Mouse (Mus musculus) activated CD4-positive, CD25-positive, alpha-beta regulatory T cell, adult 4 months (primary cell): ENCODE measurements around the gene Cnst. TPM values are rescaled to one million over a fixed set of nuclear protein-coding genes. Genes with fewer than 3 reads are reported as not detected.

Experiments
- ATAC-seq: one replicate; pipeline ENCODE4 v1.8.0; 2017
- polyA plus RNA-seq, 2 experiments: library from polyadenylated mRNA; unstranded; fragments of 100-300 nt; shearing (Covaris generic); gene quantifications; one replicate each; pipeline ENCODE4 v1.2.1; 2017

The Cnst gene
- 10 to 100 TPM; 12.3 to 12.5 TPM for polyA plus RNA-seq

GRCm38 (mm10) chr1:179545768-179546550 is at the start of gene Cnst, which contains the start of gene Tfb2m:
Cnst (plus strand) TSS chr1:179546370.
Tfb2m (minus strand) TSS chr1:179546267.
- peak; percentile 93 for ATAC-seq

- ATAC-seq, result no peak
Observed at GRCm38 (mm10) chr1:179499257-179499656, 46.9 kb upstream of the Cnst start.

- no peak for ATAC-seq
Observed at GRCm38 (mm10) chr1:179502565-179502964, 43.6 kb upstream of the Cnst start.

DNA sequence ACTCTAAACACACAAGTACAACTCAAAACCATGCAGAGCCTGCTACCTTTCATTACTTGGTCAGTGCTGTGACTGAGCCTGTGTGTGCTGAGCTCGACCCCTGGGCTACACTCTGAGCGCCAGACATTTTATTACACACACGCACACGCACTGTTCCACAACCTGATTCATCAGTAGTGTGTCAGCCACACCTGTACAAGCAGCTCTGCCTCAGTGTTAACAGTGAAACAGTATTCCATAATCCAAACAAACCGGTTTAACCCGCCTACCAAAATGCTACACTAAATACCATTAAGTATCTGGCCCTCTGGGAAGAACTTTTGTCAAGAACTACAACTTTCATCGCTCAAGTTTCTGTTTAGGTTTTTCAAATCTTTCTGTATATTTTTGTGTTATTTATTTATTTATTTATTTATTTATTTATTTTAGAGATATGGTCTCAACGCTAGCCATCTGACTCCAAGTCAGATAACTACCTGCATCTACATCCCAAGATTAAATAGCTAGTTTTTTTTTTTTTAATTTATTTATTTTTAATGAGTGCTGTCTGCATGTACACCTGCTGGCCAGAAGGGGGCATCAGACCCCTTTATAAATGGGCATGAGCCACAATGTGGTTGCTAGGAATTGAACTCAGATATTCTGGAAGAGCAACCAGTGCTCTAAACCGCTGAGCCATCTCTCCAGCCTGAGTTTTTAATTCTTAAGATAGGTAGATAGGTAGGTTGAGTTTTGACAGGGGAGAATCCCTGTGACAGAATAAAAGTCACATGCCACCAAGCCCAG is 39.4 kb upstream of the Cnst start:
- peak; percentile 82 for ATAC-seq

GRCm38 (mm10) chr1:179510546-179511340 is 35.4 kb upstream of the Cnst start:
- no peak for ATAC-seq

DNA sequence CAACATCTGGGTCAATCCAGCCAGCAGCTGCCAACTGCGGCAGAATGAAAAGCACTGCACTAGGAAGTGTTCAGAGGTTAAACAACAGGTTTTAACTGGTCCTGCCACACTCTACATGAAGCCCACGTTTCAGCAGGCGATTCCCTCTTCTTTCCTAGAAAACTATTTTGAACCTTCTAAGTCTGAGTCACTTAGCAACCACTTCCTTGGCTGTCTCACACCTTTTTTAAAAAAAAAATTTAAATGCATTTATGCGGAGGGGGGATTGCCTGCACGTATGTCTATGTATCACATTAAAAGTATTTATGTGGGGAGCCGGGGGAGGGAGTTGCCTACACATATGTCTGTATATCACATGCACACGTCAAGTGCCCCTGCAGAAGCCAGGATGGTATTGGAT is 34.3 kb upstream of the Cnst start:
- no peak for ATAC-seq

GRCm38 (mm10) chr1:179516941-179517712 is 29.0 kb upstream of the Cnst start:
- peak; percentile 50 for ATAC-seq

DNA sequence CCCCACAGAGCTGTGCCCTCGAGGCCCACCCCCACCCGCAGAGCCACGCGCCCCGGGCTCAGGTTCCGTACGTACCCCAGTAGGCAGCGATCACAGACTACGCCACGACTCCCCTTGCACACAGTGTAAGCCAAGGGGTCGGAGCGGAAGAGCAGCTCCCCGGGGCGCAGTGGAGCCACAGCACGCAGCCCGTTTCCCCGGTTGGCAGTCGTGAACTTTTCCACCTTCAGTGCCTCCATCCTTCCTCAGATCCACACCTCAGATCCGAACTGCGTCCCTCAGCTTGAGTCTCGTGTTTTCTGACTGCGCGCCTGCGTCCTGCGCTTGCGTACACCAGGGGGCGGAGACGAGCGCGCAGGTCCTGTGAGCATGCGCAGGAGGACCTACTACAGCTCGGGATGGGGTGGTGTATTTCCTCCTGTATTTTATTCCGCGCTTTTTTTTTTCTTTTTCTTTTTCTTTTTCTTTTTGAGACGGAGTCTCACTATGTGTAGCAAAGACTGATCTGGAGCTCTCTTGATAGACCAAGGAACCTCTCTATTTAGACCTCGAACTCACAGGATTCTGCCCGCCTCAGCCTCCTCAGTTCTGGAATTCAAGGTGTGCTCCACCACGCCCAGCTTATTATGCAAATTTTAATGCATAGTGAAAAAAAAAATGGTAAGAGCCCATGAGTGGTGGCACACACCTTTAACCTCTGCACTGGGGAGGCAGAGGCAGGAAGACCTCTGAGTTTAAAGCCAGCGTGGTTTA is 28.3 kb upstream of the Cnst start, which contains the start of gene Smyd3:
TSS of gene Smyd3 (minus strand) at position 329 of the 753 bp plus-strand sequence.
- ATAC-seq, result peak; percentile 85

GRCm38 (mm10) chr1:179519901-179520300 is 26.3 kb upstream of the Cnst start:
- ATAC-seq, result no peak

GRCm38 (mm10) chr1:179539054-179539453 is 7.1 kb upstream of the Cnst start:
- no peak for ATAC-seq

- no peak for ATAC-seq
Observed at GRCm38 (mm10) chr1:179539887-179540286, 6.3 kb upstream of the Cnst start.

DNA sequence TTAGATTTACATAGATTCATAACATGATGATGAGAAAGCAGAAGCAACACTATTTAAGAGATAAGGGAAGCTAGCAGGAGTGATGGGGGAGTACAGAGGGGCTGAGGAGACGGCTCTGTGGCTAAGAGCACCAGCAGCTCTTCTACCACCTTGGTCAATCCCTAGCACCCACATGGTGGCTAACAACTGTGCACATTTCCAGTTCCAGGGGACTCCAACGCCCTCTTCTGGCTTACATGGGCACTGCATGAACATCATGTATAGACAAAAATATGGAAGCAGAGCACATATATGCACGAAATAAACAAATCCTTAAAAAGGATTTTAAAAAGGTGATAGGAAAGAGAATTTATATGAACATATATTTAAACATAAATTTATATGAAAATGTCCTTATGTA is 4.7 kb upstream of the Cnst start:
- ATAC-seq, result no peak

DNA sequence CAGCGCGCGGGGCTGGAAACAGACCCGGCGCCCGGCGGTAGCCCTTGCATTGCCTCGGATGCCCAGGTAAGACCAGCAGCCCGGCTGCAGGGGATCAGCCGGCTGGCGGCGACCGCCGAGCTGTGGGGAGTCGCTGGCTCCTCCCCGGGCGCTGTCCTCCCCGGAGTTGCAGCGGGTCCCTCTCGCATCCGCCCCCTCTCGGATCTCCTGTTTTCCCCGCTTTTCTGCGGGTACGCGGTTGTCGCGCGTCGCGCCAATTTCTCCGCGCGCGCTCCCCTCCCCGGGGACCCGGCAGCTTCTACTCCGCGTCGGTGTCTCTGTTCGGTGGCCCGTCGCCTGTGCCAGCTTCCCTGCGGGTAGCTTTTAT is 364 bp downstream of the Cnst start:
- peak; percentile 52 for ATAC-seq

DNA sequence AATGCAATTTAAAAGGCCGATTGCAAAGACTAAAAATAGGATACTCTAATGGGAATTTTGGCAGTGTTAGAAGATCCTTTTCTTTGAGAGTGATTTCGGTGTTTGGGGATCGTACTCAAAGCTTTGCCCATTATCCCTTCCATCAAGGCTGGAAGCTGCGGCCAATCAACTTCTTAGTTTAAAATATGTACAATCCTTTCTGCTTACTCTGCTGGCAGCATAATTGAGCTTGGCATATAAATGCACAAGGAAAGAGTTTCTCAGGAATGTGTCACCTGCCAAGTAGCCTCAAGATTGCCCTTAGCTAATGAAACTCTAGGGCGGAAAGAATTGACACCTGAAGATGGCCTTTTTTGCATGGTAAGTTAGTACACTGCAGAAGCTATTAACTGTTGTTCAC is 1.0 kb downstream of the Cnst start:
- ATAC-seq, result no peak

GRCm38 (mm10) chr1:179548220-179548619 is 2.0 kb downstream of the Cnst start:
- ATAC-seq, result no peak

- ATAC-seq, result peak; percentile 21
Observed at GRCm38 (mm10) chr1:179548996-179549752, 3.0 kb downstream of the Cnst start.

GRCm38 (mm10) chr1:179551336-179551735 is 5.2 kb downstream of the Cnst start:
- ATAC-seq, result no peak

DNA sequence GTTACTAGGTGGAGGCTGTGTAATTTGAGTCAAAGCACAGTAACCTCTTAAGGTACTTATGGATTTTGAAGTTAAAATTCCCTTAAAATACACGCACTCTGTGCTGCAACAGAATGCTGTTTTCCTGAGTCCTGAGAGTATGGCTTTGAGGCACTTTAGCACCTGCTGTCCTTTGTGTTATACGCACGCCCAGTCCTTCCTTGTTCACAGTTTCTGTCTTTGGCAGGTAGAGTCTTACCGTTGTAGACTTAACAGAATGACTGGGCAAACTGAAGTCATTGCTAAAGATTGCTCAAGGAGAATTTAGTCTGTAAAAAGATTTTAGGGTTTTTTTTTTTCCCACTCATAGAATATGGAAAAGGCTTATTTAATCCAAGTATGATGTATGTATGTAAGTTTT is 5.8 kb downstream of the Cnst start:
- no peak for ATAC-seq

DNA sequence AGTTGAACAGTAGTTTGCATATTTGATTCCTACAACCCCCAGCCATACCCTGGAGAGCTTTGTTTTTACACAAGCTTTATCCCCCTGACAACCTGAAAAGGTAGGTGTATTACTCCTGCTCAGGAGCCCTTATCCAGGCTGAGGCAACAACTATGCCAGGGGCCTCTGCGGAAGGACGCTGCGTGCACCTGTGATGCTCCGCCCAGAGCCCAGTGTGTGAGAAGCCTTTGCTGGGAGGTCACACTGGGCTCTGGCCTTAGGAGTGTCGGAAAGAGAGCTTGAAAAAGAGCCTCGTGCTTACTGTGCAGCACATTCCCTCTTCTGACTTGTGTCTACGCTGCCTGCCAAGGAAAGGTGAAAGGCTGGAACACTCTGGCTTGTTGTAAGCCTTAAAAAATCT is 6.6 kb downstream of the Cnst start:
- ATAC-seq, result no peak

DNA sequence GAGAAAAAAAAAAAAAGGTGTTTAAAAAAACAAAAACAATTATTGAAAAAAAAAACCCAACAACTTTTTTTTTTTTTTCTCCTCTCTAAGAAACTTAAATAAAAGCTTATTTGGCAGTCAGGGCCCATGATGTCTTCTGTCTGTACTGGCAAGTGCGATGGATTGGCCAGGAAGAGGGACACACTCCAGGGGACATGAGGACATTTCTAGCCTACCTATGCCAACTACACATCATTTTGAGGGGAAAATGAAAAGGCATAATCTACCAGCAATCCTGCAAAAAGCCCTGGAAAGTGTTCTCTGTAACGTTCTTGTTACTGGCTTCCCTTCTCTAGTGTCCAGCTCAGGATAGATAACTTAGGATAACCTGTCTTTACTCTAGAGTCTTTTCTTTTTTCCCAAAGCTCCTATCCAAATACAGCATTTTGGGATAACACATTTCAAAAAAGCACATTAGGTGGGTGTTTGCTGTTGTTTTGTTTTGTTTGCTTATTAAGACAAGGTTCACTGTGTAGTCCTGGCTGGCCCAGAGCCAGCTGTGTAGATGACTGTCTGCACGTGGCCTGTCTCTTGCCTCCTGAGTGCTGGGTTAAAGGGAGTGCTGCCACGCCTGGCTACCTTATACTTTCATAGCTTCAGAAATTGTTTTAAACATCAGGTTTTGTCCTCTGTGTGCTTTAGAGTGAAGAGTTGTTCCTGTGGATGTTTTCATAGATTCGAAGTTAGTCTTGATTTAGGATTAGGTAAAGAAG is 7.2 kb downstream of the Cnst start:
- ATAC-seq, result no peak
